Mouse (Mus musculus) embryonic fibroblast, embryonic 13.5 days (primary cell): Measurements from ENCODE around the gene Med12l. TPM values are rescaled to one million over a fixed set of nuclear protein-coding genes. Genes with fewer than 3 reads are reported as not detected.
"Not testable (repeated sequence)": the region's sequence is repeated elsewhere in the genome, so short reads cannot be mapped to it uniquely, and the experiment has no call there.

Experiments
- H3K27ac ChIP-seq: 2 replicates; pipeline ENCODE4 v1.5.1; 2012; ENCODE audit warnings: low read length, control low read depth, inconsistent platforms; ENCODE audit not compliant: insufficient read depth
- H3K4me1 ChIP-seq: 2 replicates; pipeline ENCODE4 v1.6.1; 2011; ENCODE audit warnings: low read length; ENCODE audit not compliant: control insufficient read depth, insufficient read depth
- H3K4me3 ChIP-seq: 2 replicates; pipeline ENCODE4 v1.5.1; 2011; ENCODE audit warnings: mild to moderate bottlenecking, control low read depth, low read length; ENCODE audit not compliant: insufficient read depth
- CTCF ChIP-seq: IDR thresholded peaks from 2 replicates; pipeline ENCODE4 v1.5.1; 2011; ENCODE audit warnings: mild to moderate bottlenecking, control low read depth, low read length, moderate library complexity, borderline replicate concordance; ENCODE audit not compliant: insufficient read depth
- POLR2A ChIP-seq: IDR thresholded peaks from 2 replicates; pipeline ENCODE4 v1.6.1; 2011; ENCODE audit warnings: low read depth, mild to moderate bottlenecking, control low read depth, low read length, moderate library complexity
- polyA plus RNA-seq: library from polyadenylated mRNA; stranded (reverse); fragments of >200 nt; gene quantifications from 2 replicates; pipeline ENCODE4 v1.2.4, GENCODE M21; 2011; ENCODE audit warnings: low read depth; ENCODE audit not compliant: missing spikeins, insufficient read length

Gene Med12l
- polyA plus RNA-seq, 1 experiment, result 0.97 TPM

DNA sequence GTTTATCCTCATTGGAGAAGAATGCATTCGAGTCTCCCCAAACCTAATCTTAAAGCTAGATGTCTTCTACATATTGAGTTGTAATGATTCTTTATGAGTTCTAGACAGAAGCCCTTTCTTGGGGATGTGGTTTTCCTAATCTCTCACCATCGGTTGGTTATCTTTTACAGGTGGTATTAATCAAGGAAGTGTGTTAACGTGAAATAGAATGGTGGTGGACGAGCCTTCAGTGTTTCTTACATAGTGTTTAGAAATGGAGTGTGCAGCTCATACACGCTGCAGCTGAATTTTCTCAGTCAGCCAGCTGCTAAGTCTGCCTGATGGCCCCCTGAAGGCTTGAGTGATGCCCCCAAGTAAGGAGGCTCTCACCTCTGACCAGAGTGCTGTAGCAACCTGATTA lies 56.5 kb downstream of the Med12l start:
- H3K27ac ChIP-seq, result no peak overlapping the region
- no peak overlapping the region for H3K4me3 ChIP-seq
- H3K4me1 ChIP-seq, result no peaks in the 10 kb centered on the region
- TF ChIP-seq POLR2A, result no peak
- no peak for TF ChIP-seq CTCF

DNA sequence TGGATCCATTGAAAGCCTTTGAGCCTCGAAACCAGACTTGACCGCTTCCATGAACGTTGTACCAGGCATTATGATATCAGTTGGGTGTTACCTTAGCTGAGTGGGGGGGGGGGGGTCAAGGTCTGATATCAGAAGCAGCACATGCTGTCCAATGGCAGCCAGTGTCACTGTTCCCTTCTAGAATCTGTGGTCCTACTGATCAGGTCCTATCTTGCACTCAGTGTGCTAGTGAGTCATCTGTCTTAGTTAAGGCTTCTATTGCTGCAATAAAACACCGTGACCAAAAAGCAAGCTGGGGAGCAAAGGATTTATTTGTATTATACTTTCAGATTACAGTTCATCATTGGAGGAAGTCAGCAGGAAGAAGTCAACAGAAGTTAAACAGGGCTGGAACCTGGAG lies 57.8 kb downstream of the Med12l start:
- no peak for TF ChIP-seq POLR2A
- TF ChIP-seq CTCF, result no peak
- Histone ChIP-seq H3K4me1 (no peaks in the 10 kb centered on the region), H3K4me3 (no peak overlapping the region), H3K27ac (no peak overlapping the region)

DNA sequence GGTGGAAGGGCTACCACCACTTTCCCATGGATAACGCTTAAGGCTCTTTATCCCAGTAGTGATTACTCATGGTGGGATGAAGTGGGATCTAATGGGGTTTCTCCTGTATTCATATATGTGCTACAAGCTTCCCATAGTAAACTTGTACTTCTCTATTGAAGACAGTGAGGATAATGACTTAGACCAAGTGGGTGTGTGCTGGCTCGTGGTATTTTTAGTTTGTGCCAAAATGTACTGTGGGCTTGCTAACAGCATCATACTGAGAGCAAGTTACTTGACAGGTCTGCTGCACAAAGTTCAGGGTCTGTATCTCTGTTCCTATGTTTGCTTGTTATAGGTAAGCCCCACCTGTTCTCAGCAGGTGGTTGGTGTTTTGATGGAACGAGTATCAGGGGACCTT lies 60.3 kb downstream of the Med12l start:
- H3K4me3 ChIP-seq, result no peak overlapping the region
- no peak overlapping the region for H3K27ac ChIP-seq
- H3K4me1 ChIP-seq, result no peaks in the 10 kb centered on the region
- TF ChIP-seq POLR2A, result no peak
- TF ChIP-seq CTCF, result no peak

DNA sequence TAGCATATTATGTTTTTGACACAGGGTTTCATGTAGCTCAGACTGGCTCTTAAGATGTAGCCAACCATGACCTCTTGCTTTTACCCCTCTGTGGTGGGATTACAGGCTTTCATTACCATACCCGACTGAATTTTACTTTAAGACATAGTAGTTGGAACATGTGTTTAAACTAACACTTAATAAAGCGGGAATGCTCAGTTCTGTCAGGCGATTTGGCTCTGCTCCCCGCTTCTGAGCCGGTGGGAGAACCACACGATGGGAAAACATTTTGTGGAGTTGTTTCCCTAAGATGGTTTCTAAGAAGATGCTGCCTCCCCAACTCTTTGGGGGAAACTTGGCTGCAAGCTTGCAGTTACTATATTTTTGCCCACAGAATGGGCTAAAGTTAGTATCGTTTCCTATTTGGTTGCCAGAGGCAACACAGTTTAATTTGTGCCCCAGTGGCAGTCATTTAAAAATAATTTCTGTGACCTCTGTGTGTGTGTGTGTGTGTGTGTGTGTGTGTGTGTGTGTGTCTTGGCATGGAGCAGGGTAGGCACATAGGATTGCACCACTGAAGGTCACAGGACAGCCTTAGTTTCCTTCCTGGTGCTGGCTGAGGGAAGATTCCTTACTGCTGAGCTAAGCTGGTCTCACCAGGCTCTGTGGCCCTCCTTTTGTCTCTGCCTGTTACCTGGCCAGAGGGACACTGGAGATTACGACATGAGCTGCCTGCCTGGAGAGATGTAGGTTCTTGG lies 61.1 kb downstream of the Med12l start:
- TF ChIP-seq CTCF, result no peak
- TF ChIP-seq POLR2A, result no peak
- Histone ChIP-seq H3K27ac (no peak overlapping the region), H3K4me1 (no peaks in the 10 kb centered on the region), H3K4me3 (no peak overlapping the region)

DNA sequence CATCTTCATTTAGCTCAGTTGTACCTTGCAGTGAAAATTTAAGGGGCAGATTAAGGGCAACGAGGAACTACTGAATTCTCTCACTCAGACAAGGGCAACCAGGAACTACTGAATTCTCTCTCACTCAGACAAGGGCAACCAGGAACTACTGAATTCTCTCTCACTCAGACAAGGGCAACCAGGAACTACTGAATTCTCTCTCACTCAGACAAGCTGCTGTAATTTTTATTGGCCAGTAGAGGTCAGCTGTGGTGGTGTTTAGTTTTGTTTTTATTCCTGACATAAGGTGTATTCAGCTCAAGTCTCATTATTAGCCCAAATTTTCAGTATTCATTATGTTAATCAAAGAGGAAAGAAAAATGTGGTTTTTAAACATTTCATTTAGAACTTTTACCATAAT lies 63.4 kb downstream of the Med12l start:
- not testable (repeated sequence) for H3K4me3 ChIP-seq, H3K27ac ChIP-seq, H3K4me1 ChIP-seq

DNA sequence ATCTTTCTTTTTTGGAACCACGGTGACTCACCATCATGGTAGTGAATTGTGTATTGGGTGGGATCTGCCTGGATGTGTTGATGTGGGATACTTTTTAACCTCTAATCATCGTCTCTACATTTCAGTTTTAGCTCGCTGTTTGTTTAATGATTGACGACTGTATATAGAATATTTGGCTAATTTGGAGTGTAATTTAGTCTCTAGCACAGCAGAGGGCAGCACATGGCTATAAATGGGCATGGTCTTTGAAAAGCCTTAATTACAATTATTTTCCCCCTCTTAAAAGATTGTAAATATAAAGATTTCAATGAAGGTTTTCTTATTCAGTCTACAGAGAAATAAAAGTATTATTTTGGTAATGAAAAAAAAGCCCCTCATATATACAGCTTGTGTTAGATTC lies 71.7 kb downstream of the Med12l start:
- no peak overlapping the region for H3K4me3 ChIP-seq
- H3K4me1 ChIP-seq, result no peaks in the 10 kb centered on the region
- TF ChIP-seq POLR2A, result no peak
- TF ChIP-seq CTCF, result no peak
- no peak overlapping the region for H3K27ac ChIP-seq

DNA sequence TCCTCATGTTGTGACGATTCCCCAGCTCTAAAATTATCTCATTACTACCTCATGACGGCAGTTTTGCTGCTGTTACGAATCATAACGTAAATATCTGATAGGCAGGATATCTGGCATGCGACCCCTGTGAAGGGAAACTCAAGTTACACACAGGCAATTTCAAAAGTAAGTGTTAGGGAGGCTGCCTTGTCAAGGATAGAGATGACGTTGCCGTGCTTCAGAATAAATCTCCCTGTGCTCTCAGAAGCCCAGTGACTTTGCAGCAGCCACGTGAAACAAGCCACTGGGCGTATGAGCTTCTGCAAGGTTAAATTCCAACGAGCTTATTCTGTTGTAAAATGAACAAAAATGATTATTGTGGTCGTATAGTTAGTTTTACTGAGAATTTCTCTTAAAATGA lies 73.0 kb downstream of the Med12l start:
- TF ChIP-seq CTCF (no peak), POLR2A (no peak)
- Histone ChIP-seq H3K4me3 (no peak overlapping the region), H3K27ac (no peak overlapping the region), H3K4me1 (no peaks in the 10 kb centered on the region)

DNA sequence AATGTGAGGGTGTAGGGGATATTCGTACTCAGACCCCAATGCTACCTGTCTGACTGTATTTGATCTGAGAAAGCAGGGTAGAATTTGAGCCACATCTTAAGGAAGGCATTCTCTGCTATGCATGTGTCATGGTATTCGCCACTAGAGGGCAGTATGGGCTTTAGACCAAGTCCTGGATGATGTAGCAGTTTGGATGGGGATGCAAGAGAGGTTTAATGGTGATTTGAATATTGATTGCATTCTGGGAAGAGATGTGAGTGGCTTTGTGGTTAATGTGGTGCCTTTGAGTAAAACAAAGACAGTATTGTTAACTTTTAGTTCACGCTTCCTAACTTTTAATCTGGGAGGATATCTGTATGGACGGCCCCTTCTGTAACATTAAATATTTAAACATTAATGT lies 73.7 kb downstream of the Med12l start:
- Histone ChIP-seq H3K27ac (no peak overlapping the region), H3K4me3 (no peak overlapping the region), H3K4me1 (no peaks in the 10 kb centered on the region)
- TF ChIP-seq POLR2A (no peak), CTCF (peak; percentile 39; the same call in 1 of the 2 replicates)

DNA sequence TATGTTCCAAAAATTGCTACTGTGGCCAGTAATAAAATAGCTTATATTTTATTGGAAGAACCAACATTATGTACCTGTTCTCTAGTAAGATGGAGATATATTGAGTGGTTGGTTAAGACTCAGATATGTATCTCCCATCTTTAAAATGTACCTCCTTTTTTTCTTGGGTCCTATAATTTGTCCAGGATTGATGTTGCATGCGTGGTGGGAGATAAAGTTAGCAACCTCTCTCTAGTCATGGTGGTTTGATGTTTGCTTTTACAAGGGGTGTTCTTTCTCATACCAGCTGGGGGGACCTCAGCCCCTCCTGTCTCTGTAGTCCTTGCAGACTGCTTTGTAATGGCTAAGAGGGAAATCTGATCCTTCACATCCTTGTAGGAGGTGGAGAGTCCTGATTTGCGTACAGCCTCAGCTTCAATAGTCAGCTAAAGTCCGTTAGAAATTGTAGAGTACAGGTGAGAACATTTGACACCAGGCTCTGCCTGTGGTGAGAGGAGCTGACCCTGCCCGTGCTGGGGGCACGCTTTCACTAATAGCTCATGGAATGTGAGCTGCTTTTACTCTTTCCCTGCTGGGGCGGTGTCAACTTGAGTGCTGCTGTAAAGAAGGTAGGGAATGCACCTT lies 74.8 kb downstream of the Med12l start:
- Histone ChIP-seq H3K27ac (no peak overlapping the region), H3K4me3 (no peak overlapping the region), H3K4me1 (no peaks in the 10 kb centered on the region)
- TF ChIP-seq POLR2A, result no peak
- TF ChIP-seq CTCF, result no peak

DNA sequence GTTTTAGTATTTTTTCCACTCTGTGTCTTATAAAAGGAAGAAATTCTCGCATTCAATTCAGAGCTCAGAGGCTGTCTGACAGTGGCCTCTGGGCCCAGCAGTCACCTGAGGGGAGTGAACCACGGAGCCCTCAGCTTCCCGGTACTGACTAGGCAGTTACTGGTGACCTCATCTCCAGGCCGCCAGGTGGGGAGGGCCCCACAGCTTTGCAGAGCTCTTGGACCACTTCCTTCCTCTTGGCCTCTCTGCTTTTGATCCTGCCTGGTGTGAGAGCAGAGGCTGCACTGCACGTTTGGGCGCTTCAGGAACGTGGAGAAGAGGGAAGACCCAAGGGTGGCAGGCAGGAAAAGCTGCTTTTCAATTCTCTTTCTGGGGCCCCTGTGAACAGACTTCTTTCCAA lies 75.3 kb downstream of the Med12l start:
- TF ChIP-seq POLR2A (no peak), CTCF (no peak)
- Histone ChIP-seq H3K27ac (no peak overlapping the region), H3K4me1 (no peaks in the 10 kb centered on the region), H3K4me3 (no peak overlapping the region)
